Mouse (Mus musculus): ENCODE results near the gene Smpd4.

The Smpd4 gene

GRCm38 (mm10) chr16:17638036-17638628 is 19.0 kb downstream of the Smpd4 start:
- no peak for DNase-seq (ENCODE audit: low read depth, low spot score)

GRCm38 (mm10) chr16:17639081-17639480 is 19.9 kb downstream of the Smpd4 start:
- no peak for DNase-seq (ENCODE audit: low read depth, low spot score)

DNA sequence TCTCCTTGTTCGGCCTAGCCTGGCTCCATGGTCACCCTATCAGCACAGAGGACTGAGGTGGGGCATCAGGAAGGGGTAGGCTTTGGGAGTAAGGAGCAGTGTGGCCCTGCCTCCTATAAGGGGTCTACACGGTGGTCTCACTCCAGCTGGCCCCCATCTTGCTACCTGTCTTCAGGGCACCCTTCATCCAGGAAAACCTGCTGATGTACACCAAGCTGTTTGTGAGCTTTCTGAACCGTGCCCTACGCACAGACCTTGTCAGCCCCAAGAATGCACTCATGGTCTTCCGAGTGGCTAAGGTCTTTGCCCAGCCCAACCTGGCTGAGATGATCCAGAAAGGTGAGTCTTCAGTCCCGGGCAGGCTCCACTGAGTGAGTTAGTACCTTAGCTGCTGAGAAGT is 20.8 kb downstream of the Smpd4 start:
- no peak for DNase-seq (ENCODE audit: low read depth, low spot score)

- no peak for DNase-seq (ENCODE audit: low read depth, low spot score)
These were observed 21.6 kb downstream of the Smpd4 start for GRCm38 (mm10) chr16:17640706-17641105.

DNA sequence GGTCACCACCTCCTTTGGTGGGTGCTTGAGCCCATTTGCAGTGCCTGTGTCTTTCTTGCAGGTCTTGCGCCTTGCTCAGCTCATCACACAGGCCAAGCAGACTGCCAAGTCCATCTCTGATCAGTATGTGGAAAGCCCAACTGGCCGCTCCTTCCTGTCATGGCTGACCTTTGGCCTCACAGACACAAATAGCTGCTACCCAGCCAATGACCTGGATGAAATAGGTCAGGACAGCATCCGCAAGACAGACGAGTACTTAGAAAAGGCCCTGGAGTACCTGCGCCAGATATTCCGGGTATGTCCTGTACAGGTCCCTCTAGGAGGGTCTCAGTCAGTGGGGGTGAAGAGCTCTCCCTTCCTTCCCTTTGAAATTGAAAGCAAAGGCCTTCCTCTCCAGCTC is 22.1 kb downstream of the Smpd4 start:
- DNase-seq (ENCODE audit: low read depth, low spot score) = no peak

DNA sequence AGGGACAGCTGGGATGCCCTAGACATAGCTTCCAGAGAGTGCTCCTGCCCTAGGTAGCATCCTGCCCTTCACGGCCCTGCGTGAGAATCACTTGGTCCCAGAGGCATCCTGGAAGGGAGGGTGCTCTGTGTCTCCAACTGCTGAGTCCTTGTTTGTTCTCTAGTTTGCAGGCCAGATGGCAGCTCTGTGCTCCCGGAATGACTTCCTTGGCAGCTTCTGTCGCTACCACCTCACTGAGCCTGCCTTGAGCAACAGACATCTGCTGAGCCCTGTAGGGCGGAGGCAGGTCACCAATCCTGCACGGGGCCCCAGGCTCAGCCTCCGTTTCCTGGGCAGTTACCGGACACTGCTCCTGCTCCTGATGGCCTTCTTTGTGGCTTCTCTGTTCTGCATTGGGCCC is 23.2 kb downstream of the Smpd4 start:
- DNase-seq (ENCODE audit: low read depth, low spot score) = no peak

GRCm38 (mm10) chr16:17643437-17643990 is 24.4 kb downstream of the Smpd4 start:
- no peak for DNase-seq (ENCODE audit: low read depth, low spot score)

DNA sequence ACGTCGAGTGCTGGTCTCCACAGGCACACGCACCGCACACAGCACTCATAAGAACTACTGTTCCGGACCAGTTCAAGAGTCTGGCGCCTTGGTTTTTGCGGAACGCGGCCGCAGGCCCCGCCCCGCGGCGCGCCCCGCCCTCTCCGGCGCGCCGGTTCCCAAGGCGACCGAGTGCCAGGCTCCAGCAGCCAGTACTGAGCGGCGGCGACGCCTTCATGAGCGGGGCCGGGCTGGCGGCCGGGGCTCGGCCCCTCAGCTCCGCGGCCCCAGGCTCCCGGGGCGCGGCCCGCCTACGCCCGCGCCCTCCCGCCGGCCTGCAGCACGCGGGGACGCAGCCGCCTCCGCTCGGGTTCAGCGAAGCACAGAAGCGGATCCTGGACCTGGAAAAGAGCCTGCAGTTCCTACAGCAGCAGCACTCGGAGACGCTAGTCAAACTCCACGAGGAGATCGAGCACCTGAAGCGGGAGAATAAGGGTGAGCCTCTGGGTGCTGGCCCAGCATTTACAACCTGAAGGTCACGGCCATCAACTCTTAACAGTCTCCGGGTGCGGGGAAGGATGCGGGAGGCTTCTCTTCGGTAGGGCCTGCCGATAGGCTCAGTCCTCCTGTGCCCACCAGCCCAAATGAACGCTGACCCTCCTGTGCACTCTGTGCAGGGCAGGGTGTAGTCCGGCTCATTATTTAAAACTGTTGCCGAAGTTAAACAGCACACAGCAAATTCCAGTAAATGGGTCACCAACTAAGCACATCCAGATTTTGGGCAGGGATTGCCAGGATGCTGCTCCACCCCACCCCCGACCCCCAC is 27.4 kb downstream of the Smpd4 start, which contains the start of gene Ccdc74a:
Ccdc74a (plus strand) TSS at position 161 of the 805 bp plus-strand sequence.
- peak; percentile 87 for DNase-seq (ENCODE audit: low read depth, low spot score)

DNA sequence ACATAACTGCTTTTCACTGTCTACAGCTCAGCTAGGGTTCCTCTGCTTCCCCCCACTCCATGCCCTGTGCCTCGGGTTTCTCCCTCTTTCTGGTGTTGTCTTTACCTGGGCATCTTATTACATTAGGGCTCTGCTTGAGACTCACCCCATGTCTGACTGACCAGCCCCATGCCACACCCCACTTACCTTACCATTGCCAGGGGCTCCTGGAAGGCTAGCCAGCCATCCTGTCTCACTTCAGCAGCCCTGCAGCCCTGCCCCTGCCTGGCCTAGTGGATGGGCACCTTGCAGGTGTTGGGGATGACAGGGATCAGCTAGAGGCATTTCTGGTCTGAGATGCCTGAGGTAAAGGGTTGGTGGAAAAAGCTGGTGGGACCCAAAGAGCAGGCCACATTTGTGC is 28.0 kb downstream of the Smpd4 start:
- no peak for DNase-seq (ENCODE audit: low read depth, low spot score)

DNA sequence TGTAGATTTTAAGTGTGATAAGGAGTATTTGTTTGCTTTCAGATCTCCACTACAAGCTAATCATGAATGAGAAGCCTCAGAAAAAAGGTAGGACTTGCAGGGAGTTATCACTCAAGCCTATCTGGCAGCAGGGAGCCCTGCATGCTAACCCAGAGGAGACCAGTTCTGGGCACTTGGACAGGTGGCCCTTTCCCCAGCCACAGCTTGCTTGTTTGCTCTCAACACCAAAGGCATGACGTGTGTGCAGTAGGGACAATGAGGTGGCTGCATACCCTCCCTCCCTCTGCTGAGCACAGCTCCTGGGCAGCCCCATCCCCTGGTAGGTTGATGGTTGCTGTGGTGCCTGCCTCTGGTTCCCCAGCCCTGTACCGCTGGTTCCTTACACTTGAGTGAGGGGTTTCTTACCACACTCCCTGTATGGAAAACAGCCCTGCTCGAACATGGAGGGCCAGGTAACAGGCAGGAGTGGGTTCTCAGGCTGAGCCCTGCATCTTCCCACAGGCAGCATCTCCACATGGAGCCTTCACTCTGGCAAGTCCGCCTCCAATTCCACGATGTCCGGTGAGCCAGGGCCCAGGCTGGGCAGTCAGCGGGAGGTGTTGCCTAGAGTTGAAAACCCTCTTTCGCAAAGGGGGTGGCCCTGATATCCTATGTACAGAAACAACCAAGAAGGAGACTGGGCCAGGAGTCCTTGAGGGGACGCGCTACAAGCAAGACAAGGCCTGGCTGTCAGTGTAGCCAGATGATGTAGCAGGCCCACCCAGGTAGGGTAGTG is 28.6 kb downstream of the Smpd4 start:
- DNase-seq (ENCODE audit: low read depth, low spot score) = no peak

DNA sequence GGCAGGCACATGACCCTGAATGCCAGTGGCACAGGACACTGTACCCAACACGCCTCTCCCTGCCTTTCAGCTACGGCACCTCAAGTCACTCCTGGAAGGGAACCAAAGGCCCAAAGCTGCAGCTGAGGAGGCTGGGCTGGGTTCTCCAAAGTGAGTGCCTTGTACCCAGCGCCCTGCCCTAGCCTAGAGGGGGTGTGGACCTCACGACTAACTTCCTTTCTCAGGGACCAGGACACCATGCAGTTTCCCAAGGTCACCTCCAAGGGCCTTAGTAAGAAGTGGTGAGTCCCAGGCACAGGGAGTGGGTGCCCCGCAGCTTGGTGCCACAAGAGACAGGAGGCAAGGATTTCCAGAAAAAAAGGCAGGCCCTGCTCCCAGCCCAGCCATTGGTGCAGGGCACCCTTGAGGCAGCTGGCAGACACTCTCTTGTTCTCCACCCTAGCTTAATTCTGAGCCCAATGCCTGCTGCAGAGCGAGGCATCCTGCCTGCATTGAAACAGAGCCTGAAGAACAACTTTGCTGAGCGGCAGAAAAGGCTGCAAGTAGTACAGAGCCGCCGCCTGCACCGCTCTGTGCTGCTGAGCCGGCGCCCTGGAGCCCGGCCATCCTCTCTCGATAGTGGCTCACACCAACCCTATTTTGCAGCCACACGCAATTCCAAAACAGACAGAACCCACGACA is 30.9 kb downstream of the Smpd4 start:
- DNase-seq (ENCODE audit: low read depth, low spot score) = no peak

- DNase-seq (ENCODE audit: low read depth, low spot score) = no peak
These were observed 31.6 kb downstream of the Smpd4 start for GRCm38 (mm10) chr16:17650711-17651110.

DNA sequence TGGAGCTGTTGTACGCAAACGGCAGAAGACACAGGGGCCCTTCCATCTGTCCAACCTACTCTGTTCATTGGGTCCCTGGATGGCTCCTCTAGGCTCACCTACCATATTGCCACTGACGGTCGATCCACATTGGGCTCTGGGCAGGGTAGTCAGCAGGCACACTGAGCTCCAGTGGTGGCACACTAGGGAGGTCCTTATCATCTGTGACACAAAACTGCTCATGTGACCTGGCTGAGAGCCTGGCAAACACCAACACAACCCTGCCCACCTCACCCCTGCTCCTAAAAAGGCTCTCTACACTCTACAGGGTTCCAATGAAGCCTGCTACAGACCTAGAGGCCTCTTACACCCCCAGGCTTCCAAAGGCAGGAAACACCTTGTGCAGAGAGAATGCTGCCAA is 33.5 kb downstream of the Smpd4 start:
- no peak for DNase-seq (ENCODE audit: low read depth, low spot score)

- no peak for DNase-seq (ENCODE audit: low read depth, low spot score)
These were observed 34.4 kb downstream of the Smpd4 start for GRCm38 (mm10) chr16:17653601-17654000.

- DNase-seq (ENCODE audit: low read depth, low spot score) = no peak
These were observed 35.1 kb downstream of the Smpd4 start for GRCm38 (mm10) chr16:17654188-17654795.

DNA sequence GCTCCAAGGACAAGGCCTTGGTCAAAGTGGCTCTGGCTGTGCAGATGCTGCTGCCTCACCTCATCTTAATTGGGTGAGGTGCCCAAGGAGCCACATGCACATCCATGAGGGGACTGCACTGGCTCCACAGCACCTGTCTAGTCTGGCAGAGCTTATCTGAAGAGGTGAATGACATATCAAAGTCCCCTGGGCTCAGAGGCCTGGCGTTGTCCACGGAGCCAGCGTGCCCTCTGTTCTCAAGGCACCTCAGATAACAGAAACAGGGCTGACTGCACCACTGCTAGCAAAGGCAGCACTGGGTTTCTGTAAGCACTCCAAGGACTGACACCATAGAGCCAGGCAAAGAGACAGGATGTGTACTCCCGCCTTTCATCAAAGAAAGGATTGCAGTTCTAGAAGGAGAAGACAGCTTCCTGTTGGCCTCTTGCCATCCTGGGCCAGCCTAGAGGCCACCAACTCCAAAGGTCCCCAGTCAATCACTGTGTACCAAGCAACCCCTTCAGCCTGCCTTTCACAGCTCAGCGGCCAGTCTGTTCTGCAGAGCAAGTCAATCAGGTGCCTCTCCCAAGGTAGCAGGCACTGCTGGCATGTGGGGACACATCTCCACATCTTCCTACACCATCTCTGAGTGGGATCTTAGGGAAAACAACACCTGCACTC is 37.2 kb downstream of the Smpd4 start:
- no peak for DNase-seq (ENCODE audit: low read depth, low spot score)

- DNase-seq (ENCODE audit: low read depth, low spot score) = no peak
These were observed 46.4 kb downstream of the Smpd4 start for GRCm38 (mm10) chr16:17665568-17665967.

GRCm38 (mm10) chr16:17669886-17670285 is 50.7 kb downstream of the Smpd4 start:
- no peak for DNase-seq (ENCODE audit: low read depth, low spot score)
